Mouse (Mus musculus): ENCODE results near the gene Icosl.
"Not testable (repeated sequence)": the region's sequence is repeated elsewhere in the genome, so short reads cannot be mapped to it uniquely, and the experiment has no call there.

Gene Icosl

GRCm38 (mm10) chr10:78074151-78074550, 5.0 kb downstream of the Icosl start:
- DNase-seq (ENCODE audit: extremely low read depth, low read depth, low spot score) = no peak

GRCm38 (mm10) chr10:78074977-78075376, 5.9 kb downstream of the Icosl start:
- no peak for DNase-seq (ENCODE audit: extremely low read depth, low read depth, low spot score)

- no peak for DNase-seq (ENCODE audit: extremely low read depth, low read depth, low spot score)
Measured at GRCm38 (mm10) chr10:78077862-78078261, 8.8 kb downstream of the Icosl start.

- no peak for DNase-seq (ENCODE audit: extremely low read depth, low read depth, low spot score)
Measured at GRCm38 (mm10) chr10:78078276-78078675, 9.2 kb downstream of the Icosl start.

- DNase-seq (ENCODE audit: extremely low read depth, low read depth, low spot score) = no peak
Measured at GRCm38 (mm10) chr10:78079955-78080591, 11.0 kb downstream of the Icosl start.

DNA sequence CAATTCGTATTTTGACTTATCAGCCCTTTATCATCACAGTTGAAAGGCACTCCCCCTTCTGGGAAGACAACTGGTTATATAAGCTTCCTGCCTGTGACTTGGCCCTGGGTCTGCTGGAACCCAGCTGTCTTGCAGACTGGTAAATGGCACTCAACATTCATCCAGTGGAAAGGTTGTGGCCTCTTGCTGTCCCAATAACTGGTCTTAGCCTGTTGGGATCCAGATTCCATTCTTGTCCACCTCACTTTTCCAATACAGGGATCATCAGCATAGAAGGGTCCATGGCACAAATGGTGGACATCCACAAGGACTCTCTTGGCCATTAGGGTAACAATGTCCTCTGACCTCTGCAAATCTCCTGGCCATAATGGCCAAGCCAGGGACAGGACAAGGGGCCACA, 15.0 kb downstream of the Icosl start:
- DNase-seq (ENCODE audit: extremely low read depth, low read depth, low spot score) = no peak

GRCm38 (mm10) chr10:78085711-78086110, 16.6 kb downstream of the Icosl start:
- no peak for DNase-seq (ENCODE audit: extremely low read depth, low read depth, low spot score)

GRCm38 (mm10) chr10:78086444-78087061, 17.5 kb downstream of the Icosl start:
- no peak for DNase-seq (ENCODE audit: extremely low read depth, low read depth, low spot score)

DNA sequence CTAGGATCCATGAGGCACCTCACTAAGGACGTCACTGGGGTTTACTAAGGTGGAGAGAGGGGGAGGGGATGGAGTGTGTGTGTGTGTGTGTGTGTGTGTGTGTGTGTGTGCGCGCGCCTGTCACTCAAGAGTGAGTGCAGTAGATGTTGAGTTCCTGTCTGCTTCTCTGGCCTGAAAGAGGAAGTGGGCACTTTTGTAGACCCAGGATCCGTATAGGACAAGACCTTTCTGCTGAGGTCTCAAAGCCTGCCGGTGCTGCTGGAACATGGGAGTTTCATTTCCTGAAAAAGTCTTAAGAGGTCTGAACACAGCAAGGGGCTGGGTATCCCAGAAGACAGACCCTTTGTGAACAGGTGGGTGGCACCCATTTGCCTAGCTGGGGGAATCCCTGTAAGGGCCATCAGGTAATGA, 18.0 kb downstream of the Icosl start:
- DNase-seq (ENCODE audit: extremely low read depth, low read depth, low spot score) = no peak

- no peak for DNase-seq (ENCODE audit: extremely low read depth, low read depth, low spot score)
Measured at GRCm38 (mm10) chr10:78090246-78090645, 21.1 kb downstream of the Icosl start.

GRCm38 (mm10) chr10:78090706-78091491, 21.8 kb downstream of the Icosl start:
- no peak for DNase-seq (ENCODE audit: extremely low read depth, low read depth, low spot score)

- no peak for DNase-seq (ENCODE audit: extremely low read depth, low read depth, low spot score)
Measured at GRCm38 (mm10) chr10:78091865-78092724, 23.0 kb downstream of the Icosl start.

DNA sequence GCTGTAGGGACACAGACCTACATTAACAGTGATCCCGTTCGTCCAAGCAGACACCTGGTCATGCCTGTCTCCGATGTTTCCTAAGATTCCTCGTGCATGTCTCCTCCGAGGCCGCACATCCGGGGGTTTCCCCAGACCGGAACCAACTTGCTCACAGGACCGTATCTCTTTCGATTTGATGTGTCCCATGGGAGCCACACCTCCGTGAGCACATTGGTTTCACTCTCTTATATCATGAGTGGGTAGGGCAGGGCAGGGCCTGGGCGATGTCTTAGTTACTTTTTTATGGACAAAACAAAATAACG, 23.6 kb downstream of the Icosl start:
- no peak for DNase-seq (ENCODE audit: extremely low read depth, low read depth, low spot score)

DNA sequence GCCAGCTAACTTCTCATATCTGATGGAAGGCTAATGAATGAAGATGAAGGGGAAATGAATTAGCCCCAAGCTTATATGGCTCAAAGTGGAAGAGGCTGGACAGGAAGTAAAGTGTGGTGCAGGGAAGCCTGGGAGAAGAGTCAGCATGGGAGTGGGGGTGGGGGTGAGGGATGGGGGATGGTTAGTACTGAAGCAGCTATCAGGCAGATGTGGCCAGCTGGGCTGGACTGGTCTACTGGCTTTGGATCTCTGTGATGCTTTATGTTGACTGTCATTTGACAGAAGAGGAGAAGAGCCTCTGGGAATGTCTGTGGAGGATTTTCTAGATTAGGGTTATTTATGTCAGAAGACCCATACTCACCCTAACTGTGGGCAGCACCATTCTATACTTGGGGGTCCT, 26.1 kb downstream of the Icosl start:
- DNase-seq (ENCODE audit: extremely low read depth, low read depth, low spot score) = no peak

- peak; percentile 90 for DNase-seq (ENCODE audit: extremely low read depth, low read depth, low spot score)
Measured at GRCm38 (mm10) chr10:78095954-78096931, 27.1 kb downstream of the Icosl start.

GRCm38 (mm10) chr10:78099860-78100259, 30.8 kb downstream of the Icosl start:
- DNase-seq (ENCODE audit: extremely low read depth, low read depth, low spot score) = not testable (repeated sequence)

DNA sequence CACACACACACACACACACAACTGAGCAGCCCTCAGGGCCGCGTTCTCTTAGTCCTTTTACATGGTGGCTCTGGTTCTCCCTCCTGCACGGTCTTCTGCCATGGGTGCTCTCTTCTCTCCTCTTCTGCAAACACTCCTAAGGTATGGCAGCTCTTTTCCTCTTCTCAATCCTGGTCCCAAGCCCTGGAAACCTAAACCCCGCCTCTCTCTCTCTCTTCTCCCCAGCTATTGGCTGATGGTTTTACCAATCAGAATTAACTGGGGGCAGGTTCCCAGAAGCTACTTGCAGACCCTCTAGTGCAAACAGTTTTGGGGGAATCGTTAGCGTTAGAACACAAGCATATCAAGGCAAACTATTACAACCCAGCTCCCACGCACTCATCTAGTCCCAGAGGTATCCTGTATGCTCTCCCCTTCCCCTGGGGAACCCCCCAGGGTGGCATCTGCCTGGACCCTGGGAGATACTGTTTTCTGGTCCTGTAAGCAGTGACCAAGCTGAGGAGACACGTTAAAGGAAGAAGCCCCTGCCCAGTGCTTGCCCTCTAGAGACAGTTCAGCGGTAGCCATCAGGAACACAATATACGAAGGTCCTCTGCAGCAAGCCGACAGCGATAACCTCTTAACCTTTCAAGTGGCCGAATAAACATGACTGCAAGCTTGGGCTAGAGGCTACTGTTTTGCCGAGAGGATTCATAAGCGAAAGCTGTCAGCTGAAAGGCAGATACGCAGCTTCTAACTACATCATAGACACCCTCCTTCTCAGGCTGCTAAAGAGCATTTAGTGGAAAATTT, 32.1 kb downstream of the Icosl start:
- DNase-seq (ENCODE audit: extremely low read depth, low read depth, low spot score) = no peak

DNA sequence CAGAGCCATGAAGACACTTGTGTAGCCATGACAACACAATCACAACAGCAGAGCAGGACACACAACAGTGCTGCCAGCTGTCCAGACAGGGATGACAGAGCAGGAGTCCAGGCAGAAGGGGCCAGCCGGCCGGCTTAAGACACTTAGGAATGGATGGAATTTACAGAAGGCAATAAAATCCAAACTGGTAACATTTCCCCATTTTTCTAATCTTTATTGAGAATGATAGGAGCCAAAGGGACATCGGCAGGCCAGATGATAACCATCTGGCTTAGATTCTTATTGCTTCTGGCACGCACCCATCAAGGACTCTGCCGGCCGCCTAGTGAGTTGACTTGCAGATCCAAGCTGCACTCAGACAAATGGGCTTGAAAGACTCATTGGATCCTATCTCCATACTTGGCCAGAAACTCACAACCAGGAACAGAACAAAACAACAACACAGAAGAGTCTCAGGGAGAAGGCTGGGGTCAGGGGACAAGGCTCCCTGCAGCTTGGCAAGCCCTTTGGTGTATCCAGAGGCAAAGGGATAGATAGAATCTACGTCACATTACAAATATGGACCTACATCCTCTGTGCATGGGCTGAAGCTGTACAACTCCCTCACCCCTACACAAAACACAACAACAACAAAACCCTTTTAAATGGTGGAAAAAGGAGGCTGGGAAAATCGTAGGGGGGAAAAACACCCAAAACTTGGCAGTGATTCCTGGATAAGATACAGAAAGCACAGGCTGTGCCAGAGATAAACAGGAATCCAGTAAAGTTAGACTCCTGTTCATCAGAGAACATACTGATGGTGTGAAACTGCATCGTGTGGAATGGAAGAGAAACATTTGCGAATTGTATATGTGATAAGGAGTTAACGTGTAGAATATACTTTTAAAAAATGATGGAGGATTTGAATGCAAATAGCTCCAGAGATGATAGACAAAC, 35.7 kb downstream of the Icosl start:
- DNase-seq (ENCODE audit: extremely low read depth, low read depth, low spot score) = no peak
